Mouse (Mus musculus) neutrophil, adult 5-6 weeks (primary cell): Measurements from ENCODE around the gene Tmem132d. TPM values are rescaled to one million over a fixed set of nuclear protein-coding genes. Genes with fewer than 3 reads are reported as not detected.
"Not testable (repeated sequence)": the region's sequence is repeated elsewhere in the genome, so short reads cannot be mapped to it uniquely, and the experiment has no call there.

ENCODE experiments used
- ATAC-seq: fragments of 151-379, 151-347 bp; 2 replicates; pipeline ENCODE4 v1.8.0; 2017; ENCODE audit warnings: mild to moderate bottlenecking, moderate TSS enrichment; ENCODE audit not compliant: insufficient number of reproducible peaks, poor library complexity, low FRiP score, severe bottlenecking; ENCODE audit errors: extremely low read depth
- total RNA-seq: library from RNA; stranded (forward); fragments of 200-1000 nt; gene quantifications from 2 replicates; pipeline ENCODE4 v1.2.3, GENCODE M21; 2017

Gene Tmem132d
- total RNA-seq, 1 experiment from 2014 or later, result not detected

DNA sequence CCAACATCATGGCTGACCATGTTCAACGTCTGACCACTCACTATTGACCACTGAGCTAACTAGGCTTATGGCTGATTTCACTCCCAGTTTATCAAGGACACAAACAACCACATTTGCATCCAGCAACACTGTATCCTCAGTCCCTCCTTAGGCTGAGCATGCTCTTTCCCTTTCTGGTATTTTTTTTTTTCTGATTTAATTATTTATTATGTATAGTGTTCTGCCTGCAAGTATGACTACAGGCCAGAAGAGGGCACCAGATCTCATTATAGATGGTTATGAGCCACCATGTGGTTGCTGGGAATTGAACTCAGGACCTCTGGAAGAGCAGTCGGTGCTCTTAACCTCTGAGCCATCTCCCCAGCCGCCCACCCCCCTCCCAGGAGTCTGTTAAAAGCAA, 683.3 kb downstream of the Tmem132d start:
- not testable (repeated sequence) for ATAC-seq

DNA sequence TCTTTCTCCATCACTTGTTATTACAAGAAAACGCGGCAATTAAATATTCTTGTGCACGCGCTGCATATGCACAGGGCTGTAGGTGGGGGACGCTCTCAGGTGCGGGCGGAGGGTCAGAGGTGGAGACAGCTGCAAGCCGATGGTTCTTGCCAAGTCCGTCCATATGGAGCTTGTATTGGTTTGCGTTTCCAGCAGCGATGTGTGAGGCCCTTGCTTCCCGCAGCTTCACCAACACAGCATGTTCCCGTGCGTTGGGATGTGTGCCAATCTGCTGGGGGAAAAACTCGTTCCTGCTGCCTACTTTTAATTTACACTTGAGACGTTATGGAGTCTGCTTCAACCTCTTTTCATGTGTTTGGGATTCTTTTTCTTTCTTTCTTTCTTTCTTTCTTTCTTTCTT, 691.5 kb downstream of the Tmem132d start:
- ATAC-seq, result no peak

Other genes with a start within 250 kb of the Tmem132d start
- not detected in 2 replicates for gene Fzd10, start 167.8 kb upstream of the Tmem132d start, total RNA-seq